Mouse (Mus musculus) urinary bladder, postnatal 14 days (tissue): ENCODE data around the gene Ttbk1.
"Not testable (repeated sequence)": the region's sequence is repeated elsewhere in the genome, so short reads cannot be mapped to it uniquely, and the experiment has no call there.

Source experiments
- DNase-seq: peaks from one replicate; pipeline ENCODE4 v3.0.0; 2021; ENCODE audit warnings: low spot score

The Ttbk1 gene

GRCm38 (mm10) chr17:46487431-46487830, at the start of gene Ttbk1:
Ttbk1 (minus strand) TSS chr17:46487675.
- DNase-seq, result no peak

- peak; percentile 77 for DNase-seq
Measured at GRCm38 (mm10) chr17:46525579-46526307, 38.3 kb upstream of the Ttbk1 start.

- no peak for DNase-seq
Measured at GRCm38 (mm10) chr17:46525065-46525464, 37.6 kb upstream of the Ttbk1 start.

- DNase-seq, result no peak
Measured at GRCm38 (mm10) chr17:46521963-46522668, 34.6 kb upstream of the Ttbk1 start.

GRCm38 (mm10) chr17:46521174-46521573, 33.7 kb upstream of the Ttbk1 start:
- DNase-seq, result no peak

GRCm38 (mm10) chr17:46520385-46520979, 33.0 kb upstream of the Ttbk1 start:
- DNase-seq, result no peak

- no peak for DNase-seq
Measured at GRCm38 (mm10) chr17:46519971-46520370, 32.5 kb upstream of the Ttbk1 start.

- no peak for DNase-seq
Measured at GRCm38 (mm10) chr17:46513329-46513728, 25.9 kb upstream of the Ttbk1 start.

- DNase-seq, result no peak
Measured at GRCm38 (mm10) chr17:46511059-46511710, 23.7 kb upstream of the Ttbk1 start.

- DNase-seq, result no peak
Measured at GRCm38 (mm10) chr17:46505617-46506016, 18.1 kb upstream of the Ttbk1 start.

GRCm38 (mm10) chr17:46503847-46504638, 16.6 kb upstream of the Ttbk1 start:
- no peak for DNase-seq

GRCm38 (mm10) chr17:46502775-46503174, 15.3 kb upstream of the Ttbk1 start:
- DNase-seq, result no peak

GRCm38 (mm10) chr17:46497956-46498355, 10.5 kb upstream of the Ttbk1 start:
- DNase-seq, result peak; percentile 65

- peak; percentile 80 for DNase-seq
Measured at GRCm38 (mm10) chr17:46496623-46497434, 9.4 kb upstream of the Ttbk1 start, which contains the start of gene Dnph1. Dnph1 (plus strand) TSS chr17:46496711.

- not testable (repeated sequence) for DNase-seq
Measured at GRCm38 (mm10) chr17:46496081-46496480, 8.6 kb upstream of the Ttbk1 start.

GRCm38 (mm10) chr17:46495486-46495885, 8.0 kb upstream of the Ttbk1 start:
- DNase-seq, result no peak

GRCm38 (mm10) chr17:46486995-46487394, 480 bp downstream of the Ttbk1 start:
- no peak for DNase-seq

GRCm38 (mm10) chr17:46484461-46484875, 3.0 kb downstream of the Ttbk1 start:
- no peak for DNase-seq

GRCm38 (mm10) chr17:46484021-46484431, 3.4 kb downstream of the Ttbk1 start:
- no peak for DNase-seq

- DNase-seq, result peak; percentile 28
Measured at GRCm38 (mm10) chr17:46483561-46484001, 3.9 kb downstream of the Ttbk1 start.

- DNase-seq, result no peak
Measured at GRCm38 (mm10) chr17:46477286-46477685, 10.2 kb downstream of the Ttbk1 start.
